Mouse (Mus musculus): ENCODE data around the gene Capn8. TPM values are rescaled to one million over a fixed set of nuclear protein-coding genes. Genes with fewer than 3 reads are reported as not detected.
A peak's percentile ranks its signal among the peaks of the same experiment; 100 is the strongest.

The Capn8 gene
- polyA plus RNA-seq (2014; fragmentation: Nextera tagmentation; extraction: Ambion mirVana) = 0.28 TPM in 1 of 2 replicates, not detected in the other

- no peak within 1 kb of the TSS for H3K9ac ChIP-seq (replicated peaks; ENCODE audit: low read length)
Measured at GRCm38 (mm10) chr1:182564408-182565120, at the start of gene Capn8. Gene Capn8 (plus strand): TSS chr1:182565007.

GRCm38 (mm10) chr1:182516758-182517676 is 47.8 kb upstream of the Capn8 start, which contains the start of gene Capn2:
Gene Capn2 (minus strand): TSS chr1:182517608.
- H3K4me2 ChIP-seq (ENCODE audit: low read length) = peak within 1 kb of the TSS; percentile 86
- no peaks in the 10 kb centered on the region; the same call in 1 of the 2 replicates for H3K27me3 ChIP-seq (ENCODE audit: control insufficient read depth, insufficient read depth, low read length)
- peak within 1 kb of the TSS; percentile 88 for H3K27ac ChIP-seq (replicated peaks; ENCODE audit: low read depth, low read length)
- H3K4me1 ChIP-seq (ENCODE audit: control insufficient read depth, insufficient read depth, low read length) = peaks cover 15% of the 10 kb centered on the region
- no peaks in the 10 kb centered on the region for H3K9me3 ChIP-seq (ENCODE audit: control insufficient read depth, low read length)
- H3K4me3 ChIP-seq (replicated peaks; ENCODE audit: low read depth, low read length) = peak within 1 kb of the TSS; percentile 73
- under 1% methylated on average over 84 of the region's 84 CpGs for whole genome bisulfite sequencing
- peaks cover 3% of the 10 kb centered on the region; the same call in 1 of the 2 replicates for H3K36me3 ChIP-seq (ENCODE audit: control insufficient read depth, insufficient read depth, low read length)
- DNase-seq (peak; percentile 88), ATAC-seq (ENCODE audit: low FRiP score, low TSS enrichment) (peak; percentile 94)
- peak within 1 kb of the TSS; percentile 95 for H3K9ac ChIP-seq (replicated peaks; ENCODE audit: low read length)

More at GRCm38 (mm10) chr1:182564408-182565120, at the start of gene Capn8:
- H3K4me2 ChIP-seq (ENCODE audit: low read length) = no peak within 1 kb of the TSS
- peaks cover 8% of the 10 kb centered on the region; the same call in 1 of the 2 replicates for H3K4me1 ChIP-seq (ENCODE audit: control insufficient read depth, insufficient read depth, low read length)
- DNase-seq (peak; percentile 31), ATAC-seq (ENCODE audit: low FRiP score, low TSS enrichment) (no peak)
- H3K36me3 ChIP-seq (ENCODE audit: control insufficient read depth, insufficient read depth, low read length) = no peaks in the 10 kb centered on the region
- no peak within 1 kb of the TSS for H3K4me3 ChIP-seq (replicated peaks; ENCODE audit: low read depth, low read length)
- no peak within 1 kb of the TSS for H3K27ac ChIP-seq (replicated peaks; ENCODE audit: low read depth, low read length)
- WGBS = 79% methylated on average over 5 of the region's 5 CpGs
- H3K9me3 ChIP-seq (ENCODE audit: control insufficient read depth, low read length) = no peaks in the 10 kb centered on the region
- no peaks in the 10 kb centered on the region for H3K27me3 ChIP-seq (ENCODE audit: control insufficient read depth, insufficient read depth, low read length)

GRCm38 (mm10) chr1:182517677-182518011 is 47.2 kb upstream of the Capn8 start:
- peak overlapping the region; percentile 88 for H3K27ac ChIP-seq (replicated peaks; ENCODE audit: low read depth, low read length)
- no peaks in the 10 kb centered on the region for H3K36me3 ChIP-seq (ENCODE audit: control insufficient read depth, insufficient read depth, low read length)
- no peaks in the 10 kb centered on the region; the same call in 1 of the 2 replicates for H3K27me3 ChIP-seq (ENCODE audit: control insufficient read depth, insufficient read depth, low read length)
- DNase-seq (no peak), ATAC-seq (ENCODE audit: low FRiP score, low TSS enrichment) (no peak)
- no peaks in the 10 kb centered on the region for H3K9me3 ChIP-seq (ENCODE audit: control insufficient read depth, low read length)
- peaks cover 15% of the 10 kb centered on the region for H3K4me1 ChIP-seq (ENCODE audit: control insufficient read depth, insufficient read depth, low read length)
- H3K9ac ChIP-seq (replicated peaks; ENCODE audit: low read length) = peak overlapping the region; percentile 95
- WGBS = under 1% methylated on average over 10 of the region's 10 CpGs
- peak overlapping the region; percentile 86 for H3K4me2 ChIP-seq (ENCODE audit: low read length)
- H3K4me3 ChIP-seq (replicated peaks; ENCODE audit: low read depth, low read length) = peak overlapping the region; percentile 73

GRCm38 (mm10) chr1:182518143-182518680 is 46.6 kb upstream of the Capn8 start:
- Histone ChIP-seq H3K4me1 (ENCODE audit: control insufficient read depth, insufficient read depth, low read length) (peaks cover 15% of the 10 kb centered on the region), H3K9ac (replicated peaks; ENCODE audit: low read length) (no peak overlapping the region), H3K4me2 (ENCODE audit: low read length) (no peak overlapping the region), H3K36me3 (ENCODE audit: control insufficient read depth, insufficient read depth, low read length) (no peaks in the 10 kb centered on the region), H3K27ac (replicated peaks; ENCODE audit: low read depth, low read length) (no peak overlapping the region), H3K4me3 (replicated peaks; ENCODE audit: low read depth, low read length) (no peak overlapping the region), H3K9me3 (ENCODE audit: control insufficient read depth, low read length) (no peaks in the 10 kb centered on the region), H3K27me3 (ENCODE audit: control insufficient read depth, insufficient read depth, low read length) (no peaks in the 10 kb centered on the region; the same call in 1 of the 2 replicates)
- ATAC-seq (ENCODE audit: low FRiP score, low TSS enrichment) (no peak), DNase-seq (no peak)
- WGBS = 54% methylated on average over 10 of the region's 10 CpGs

- no peaks in the 10 kb centered on the region for H3K36me3 ChIP-seq (ENCODE audit: control insufficient read depth, insufficient read depth, low read length)
- peaks cover 15% of the 10 kb centered on the region for H3K4me1 ChIP-seq (ENCODE audit: control insufficient read depth, insufficient read depth, low read length)
- H3K27ac ChIP-seq (replicated peaks; ENCODE audit: low read depth, low read length) = no peak overlapping the region
- H3K9ac ChIP-seq (replicated peaks; ENCODE audit: low read length) = no peak overlapping the region
- WGBS = 85% methylated on average over 6 of the region's 6 CpGs
- no peaks in the 10 kb centered on the region; the same call in 1 of the 2 replicates for H3K27me3 ChIP-seq (ENCODE audit: control insufficient read depth, insufficient read depth, low read length)
- H3K9me3 ChIP-seq (ENCODE audit: control insufficient read depth, low read length) = no peaks in the 10 kb centered on the region
- ATAC-seq (ENCODE audit: low FRiP score, low TSS enrichment) = no peak
- H3K4me3 ChIP-seq (replicated peaks; ENCODE audit: low read depth, low read length) = no peak overlapping the region
- H3K4me2 ChIP-seq (ENCODE audit: low read length) = no peak overlapping the region
- no peak for DNase-seq
Measured at GRCm38 (mm10) chr1:182518811-182519210, 46.0 kb upstream of the Capn8 start.

- no peak for ATAC-seq (ENCODE audit: low FRiP score, low TSS enrichment)
- no peaks in the 10 kb centered on the region; the same call in 1 of the 2 replicates for H3K27me3 ChIP-seq (ENCODE audit: control insufficient read depth, insufficient read depth, low read length)
- H3K36me3 ChIP-seq (ENCODE audit: control insufficient read depth, insufficient read depth, low read length) = no peaks in the 10 kb centered on the region
- H3K9me3 ChIP-seq (ENCODE audit: control insufficient read depth, low read length) = no peaks in the 10 kb centered on the region
- WGBS = 80% methylated on average over 5 of the region's 5 CpGs
- H3K4me1 ChIP-seq (ENCODE audit: control insufficient read depth, insufficient read depth, low read length) = peaks cover 15% of the 10 kb centered on the region
- DNase-seq = no peak
- no peak overlapping the region for H3K9ac ChIP-seq (replicated peaks; ENCODE audit: low read length)
- H3K4me2 ChIP-seq (ENCODE audit: low read length) = no peak overlapping the region
- no peak overlapping the region for H3K27ac ChIP-seq (replicated peaks; ENCODE audit: low read depth, low read length)
- no peak overlapping the region for H3K4me3 ChIP-seq (replicated peaks; ENCODE audit: low read depth, low read length)
Measured at GRCm38 (mm10) chr1:182519341-182519740, 45.5 kb upstream of the Capn8 start.

- no peaks in the 10 kb centered on the region for H3K36me3 ChIP-seq (ENCODE audit: control insufficient read depth, insufficient read depth, low read length)
- no peak overlapping the region for H3K4me2 ChIP-seq (ENCODE audit: low read length)
- no peak overlapping the region for H3K4me3 ChIP-seq (replicated peaks; ENCODE audit: low read depth, low read length)
- H3K4me1 ChIP-seq (ENCODE audit: control insufficient read depth, insufficient read depth, low read length) = peaks cover 15% of the 10 kb centered on the region
- H3K9me3 ChIP-seq (ENCODE audit: control insufficient read depth, low read length) = no peaks in the 10 kb centered on the region
- no peak overlapping the region for H3K27ac ChIP-seq (replicated peaks; ENCODE audit: low read depth, low read length)
- no peaks in the 10 kb centered on the region; the same call in 1 of the 2 replicates for H3K27me3 ChIP-seq (ENCODE audit: control insufficient read depth, insufficient read depth, low read length)
- ATAC-seq (ENCODE audit: low FRiP score, low TSS enrichment) = no peak
- no peak overlapping the region for H3K9ac ChIP-seq (replicated peaks; ENCODE audit: low read length)
- 23% methylated on average over 14 of the region's 14 CpGs for WGBS
- DNase-seq = peak; percentile 11
Measured at GRCm38 (mm10) chr1:182520091-182520937, 44.5 kb upstream of the Capn8 start.
